Mouse (Mus musculus) heart, postnatal 0 days (tissue): ENCODE measurements at regions not wholly inside any gene's neighbourhood (a gene's known extent, or its start where the extent isn't known, plus 50 kb on each side); places are given as distances from the start of the nearest gene placed in this dataset.

Experiments
- CTCF ChIP-seq: IDR thresholded peaks from 2 replicates; pipeline ENCODE4 v1.5.1; 2016; ENCODE audit warnings: antibody characterized with exemption, control low read depth, low read depth
- EP300 ChIP-seq: IDR thresholded peaks from 2 replicates; pipeline ENCODE4 v1.6.1; 2016; ENCODE audit warnings: antibody characterized with exemption, low read depth

DNA sequence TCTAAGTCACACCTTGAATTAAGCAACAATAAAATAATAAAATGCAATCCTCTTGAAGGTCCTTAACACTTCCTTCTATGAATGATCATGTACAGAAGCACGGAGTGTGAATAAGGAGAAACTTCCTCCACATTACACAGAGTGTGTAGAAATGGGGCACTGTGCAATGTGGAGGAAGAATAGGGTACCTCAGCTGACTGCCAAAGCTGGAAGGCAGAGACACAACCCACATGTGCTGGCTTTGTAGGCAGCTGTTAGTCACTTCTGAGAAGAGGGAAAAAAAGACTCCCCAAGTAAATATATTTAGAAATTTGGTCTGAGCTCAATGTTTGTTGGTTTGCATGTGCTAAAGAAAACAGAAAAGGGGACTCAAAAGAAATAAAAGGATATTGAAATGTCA lies 94.1 kb upstream of the Tmeff2 start:
- TF ChIP-seq CTCF (no peak), EP300 (no peak)
